Mouse (Mus musculus) liver, adult 2 months (tissue): ENCODE measurements around the gene Parm1. TPM values are rescaled to one million over a fixed set of nuclear protein-coding genes. Genes with fewer than 3 reads are reported as not detected.

Experiments used
- DNase-seq: peaks from one replicate; pipeline ENCODE4 v3.0.0-alpha.2; 2011; ENCODE audit warnings: low read depth, low spot score; ENCODE audit errors: extremely low read depth
- H3K27ac ChIP-seq: fragments of 200-500 bp; replicated peaks from 2 replicates; pipeline ENCODE4 v1.5.1; 2012; ENCODE audit warnings: low read depth, mild to moderate bottlenecking, control low read depth, inconsistent platforms, low read length; ENCODE audit not compliant: insufficient read depth
- H3K27me3 ChIP-seq: fragments of 200-500 bp; 2 replicates; pipeline ENCODE4 v1.6.1; 2012; ENCODE audit warnings: mild to moderate bottlenecking, moderate library complexity, low read length, inconsistent platforms; ENCODE audit not compliant: control insufficient read depth, insufficient read depth
- H3K36me3 ChIP-seq: fragments of 200-500 bp; 2 replicates; pipeline ENCODE4 v1.6.1; 2012; ENCODE audit warnings: low read length, inconsistent platforms; ENCODE audit not compliant: control insufficient read depth, insufficient read depth
- H3K4me1 ChIP-seq: fragments of 200-500 bp; 2 replicates; pipeline ENCODE4 v1.6.1; 2011; ENCODE audit warnings: low read length; ENCODE audit not compliant: control insufficient read depth, insufficient read depth
- H3K4me3 ChIP-seq: fragments of 200-500 bp; 2 replicates; pipeline ENCODE4 v1.5.1; 2011; ENCODE audit warnings: low read depth, mild to moderate bottlenecking, control low read depth, low read length, moderate library complexity; ENCODE audit not compliant: insufficient read depth
- H3K79me2 ChIP-seq: fragments of 200-500 bp; 2 replicates; pipeline ENCODE4 v1.6.1; 2012; ENCODE audit warnings: inconsistent platforms, mild to moderate bottlenecking, low read length, moderate library complexity; ENCODE audit not compliant: control insufficient read depth, insufficient read depth
- H3K9ac ChIP-seq: fragments of 200-500 bp; 2 replicates; pipeline ENCODE4 v1.6.1; 2012; ENCODE audit warnings: low read depth, mild to moderate bottlenecking, control low read depth, inconsistent platforms, low read length
- CTCF ChIP-seq: fragments of 200-500 bp; IDR thresholded peaks from 2 replicates; pipeline ENCODE4 v1.5.1; 2011; ENCODE audit warnings: low read depth, low read length, control low read depth
- POLR2A ChIP-seq: fragments of 200-500 bp; IDR thresholded peaks from 2 replicates; pipeline ENCODE4 v1.6.1; 2011; ENCODE audit warnings: low read length, control low read depth; ENCODE audit not compliant: insufficient read depth; ENCODE audit errors: extremely low read depth
- WGBS: fragments of 180-500 bp; shearing (Covaris S2); methylation state at CpG from one replicate; pipeline ENCODE4 v1.1.7; 2018; 5-methylcytosine and 5-hydroxymethylcytosine counted together
- polyA plus RNA-seq: library from polyadenylated mRNA; depleted of rRNA; stranded (reverse); fragments of >200 nt; gene quantifications from 2 replicates; pipeline ENCODE4 v1.2.3, GENCODE M21; 2012
- total RNA-seq: library from RNA; depleted of rRNA; stranded (reverse); fragments of >200 nt; gene quantifications from 2 replicates; pipeline ENCODE4 v1.2.3, GENCODE M21; 2014

Gene Parm1
- total and polyA plus RNA-seq, 2 experiments, result under 0.01 to 0.05 TPM

- WGBS, result 6% methylated on average over 7 of the region's 7 CpGs
- Histone ChIP-seq H3K9ac (no peak overlapping the region), H3K27ac (no peak overlapping the region), H3K36me3 (no peaks in the 10 kb centered on the region), H3K27me3 (no peaks in the 10 kb centered on the region), H3K79me2 (no peaks in the 10 kb centered on the region), H3K4me1 (peaks cover 3% of the 10 kb centered on the region), H3K4me3 (no peak overlapping the region)
- peak; percentile 51 for DNase-seq
- TF ChIP-seq POLR2A (no peak), CTCF (no peak)
Measured at GRCm38 (mm10) chr5:91518946-91519345, 1.5 kb downstream of the Parm1 start.

- DNase-seq, result peak; percentile 37
Measured at GRCm38 (mm10) chr5:91519521-91519920, 2.1 kb downstream of the Parm1 start.

GRCm38 (mm10) chr5:91532748-91533496 lies 15.5 kb downstream of the Parm1 start:
- Histone ChIP-seq H3K27me3 (no peaks in the 10 kb centered on the region), H3K9ac (no peak overlapping the region), H3K27ac (no peak overlapping the region), H3K4me3 (no peak overlapping the region), H3K4me1 (no peaks in the 10 kb centered on the region), H3K36me3 (no peaks in the 10 kb centered on the region), H3K79me2 (no peaks in the 10 kb centered on the region)
- no peak for DNase-seq
- 80% methylated on average over 10 of the region's 10 CpGs for WGBS
- TF ChIP-seq CTCF (no peak), POLR2A (no peak)

More at GRCm38 (mm10) chr5:91519521-91519920, 2.1 kb downstream of the Parm1 start:
- no peak for TF ChIP-seq POLR2A
- no peak for TF ChIP-seq CTCF
- Histone ChIP-seq H3K27me3 (no peaks in the 10 kb centered on the region), H3K27ac (no peak overlapping the region), H3K4me1 (peaks cover 3% of the 10 kb centered on the region), H3K4me3 (no peak overlapping the region), H3K36me3 (no peaks in the 10 kb centered on the region), H3K9ac (no peak overlapping the region), H3K79me2 (no peaks in the 10 kb centered on the region)
- WGBS, result 28% methylated on average over 4 of the region's 4 CpGs

- no peak overlapping the region for H3K27ac ChIP-seq
- peaks cover 8% of the 10 kb centered on the region for H3K4me1 ChIP-seq
- H3K4me3 ChIP-seq, result no peak overlapping the region
- 13% methylated on average over 7 of the region's 7 CpGs for WGBS
- H3K27me3 ChIP-seq, result no peaks in the 10 kb centered on the region
- no peaks in the 10 kb centered on the region for H3K79me2 ChIP-seq
- no peak for TF ChIP-seq POLR2A
- no peak for TF ChIP-seq CTCF
- H3K36me3 ChIP-seq, result no peaks in the 10 kb centered on the region
- peak; percentile 97 for DNase-seq
- no peak overlapping the region for H3K9ac ChIP-seq
Measured at GRCm38 (mm10) chr5:91559071-91559610, 41.7 kb downstream of the Parm1 start.

- 14% methylated on average over 2 of the region's 2 CpGs for WGBS
- Histone ChIP-seq H3K36me3 (no peaks in the 10 kb centered on the region), H3K27me3 (no peaks in the 10 kb centered on the region), H3K9ac (no peak overlapping the region), H3K4me3 (no peak overlapping the region), H3K4me1 (peaks cover 8% of the 10 kb centered on the region), H3K79me2 (no peaks in the 10 kb centered on the region), H3K27ac (no peak overlapping the region)
- DNase-seq, result peak; percentile 90
- TF ChIP-seq POLR2A (no peak), CTCF (no peak)
Measured at GRCm38 (mm10) chr5:91559711-91560110, 42.3 kb downstream of the Parm1 start.

- Histone ChIP-seq H3K27me3 (no peaks in the 10 kb centered on the region), H3K27ac (no peak overlapping the region), H3K36me3 (no peaks in the 10 kb centered on the region), H3K79me2 (no peaks in the 10 kb centered on the region), H3K9ac (no peak overlapping the region), H3K4me1 (peaks cover 8% of the 10 kb centered on the region), H3K4me3 (no peak overlapping the region)
- no peak for DNase-seq
- WGBS, result 87% methylated on average over 3 of the region's 3 CpGs
- TF ChIP-seq CTCF (no peak), POLR2A (no peak)
Measured at GRCm38 (mm10) chr5:91561394-91561793, 44.0 kb downstream of the Parm1 start.
